Mouse (Mus musculus) heart, postnatal 25 days (tissue): Measurements from ENCODE around the gene Eea1. TPM values are rescaled to one million over a fixed set of nuclear protein-coding genes. Genes with fewer than 3 reads are reported as not detected.

Experiments used
- total RNA-seq, 2 experiments: library from RNA; stranded (reverse); gene quantifications; 2 replicates each; pipeline ENCODE4 v1.2.3; 2021

The Eea1 gene
- total RNA-seq, 2 experiments from 2014 or later, result 30.2 to 33.4 TPM

Other genes with a start within 250 kb of the Eea1 start
- 1 to 10 TPM; 2.5 to 3.8 TPM for gene Gm33543, start 97.7 kb upstream of the Eea1 start, total RNA-seq
- gene Gm5426, start 196.0 kb downstream of the Eea1 start, total RNA-seq, result not detected